Mouse (Mus musculus): ENCODE results near the gene Rhod.
"Not testable (repeated sequence)": the region's sequence is repeated elsewhere in the genome, so short reads cannot be mapped to it uniquely, and the experiment has no call there.

The Rhod gene

DNA sequence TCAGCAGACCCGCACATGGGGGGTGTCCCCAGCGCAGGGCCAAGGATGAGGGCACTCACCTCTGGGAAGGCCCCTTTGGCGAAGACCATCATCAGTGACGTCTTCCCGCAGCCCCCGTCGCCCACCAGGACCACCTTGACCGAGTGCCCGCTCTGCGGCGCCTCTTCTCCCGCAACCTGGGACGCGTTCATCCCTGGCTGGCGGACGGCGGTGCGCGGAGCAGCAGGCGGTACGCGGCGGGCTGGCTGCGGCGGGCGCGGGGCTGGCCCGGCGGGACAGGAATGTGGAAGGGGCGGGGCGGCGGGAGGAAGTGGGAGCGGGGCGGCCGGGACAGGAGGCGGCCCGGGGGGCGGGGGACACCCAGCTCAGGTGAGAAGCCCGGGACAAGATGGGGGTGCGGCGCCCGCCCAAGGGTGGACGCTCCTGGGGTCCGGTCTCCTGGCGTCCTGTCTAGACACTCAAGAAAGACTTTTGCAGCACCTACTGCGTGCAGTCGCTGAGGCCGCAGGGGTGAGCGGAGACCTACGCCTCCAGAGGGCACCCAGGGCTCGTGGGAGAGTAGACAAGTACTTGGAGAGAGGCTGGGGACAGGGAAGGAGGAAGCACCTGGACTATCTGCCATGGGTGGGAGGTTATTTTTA, at the start of gene Rhod:
Rhod (minus strand) TSS at position 272 of the 641 bp plus-strand sequence.
- peak; percentile 56 for DNase-seq

DNA sequence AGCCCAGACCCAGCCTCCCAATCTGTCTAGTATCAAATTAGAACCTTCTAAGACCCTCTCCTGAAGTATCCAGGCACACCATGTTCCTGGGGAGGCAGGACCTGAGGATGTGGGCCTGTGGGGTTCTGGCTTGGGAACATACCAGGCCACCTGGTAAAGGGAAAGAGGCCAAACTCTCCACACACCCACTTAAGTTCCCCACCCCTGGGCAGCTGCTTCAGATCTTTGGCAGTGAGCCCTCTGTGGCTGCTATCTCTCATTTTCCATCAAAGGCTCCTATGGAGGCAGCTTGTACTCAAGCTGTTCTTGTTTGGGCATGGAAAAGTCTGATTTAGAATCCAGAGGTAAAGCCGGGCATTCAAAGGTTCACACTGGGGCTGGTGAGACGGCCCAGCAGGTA, 48.6 kb upstream of the Rhod start:
- no peak for DNase-seq

DNA sequence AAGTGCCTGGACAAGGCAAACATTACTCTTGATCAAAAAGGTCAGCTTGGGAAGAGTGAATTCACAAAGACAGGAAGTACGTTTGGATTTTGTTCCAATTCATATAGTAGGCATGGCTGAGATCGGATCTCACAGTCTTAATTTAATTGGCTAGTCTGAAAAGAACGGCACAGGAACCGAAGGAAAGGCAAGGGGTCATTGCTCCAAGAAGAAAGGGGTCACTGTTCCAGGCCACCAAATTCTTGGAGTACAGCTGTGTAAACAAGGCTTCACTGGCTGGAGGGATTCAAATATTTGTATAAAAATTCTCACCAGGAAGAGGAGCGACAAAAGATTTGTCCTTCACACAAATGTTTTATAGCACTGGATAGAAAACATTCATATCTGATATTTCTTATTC, 45.8 kb upstream of the Rhod start:
- DNase-seq, result no peak

DNA sequence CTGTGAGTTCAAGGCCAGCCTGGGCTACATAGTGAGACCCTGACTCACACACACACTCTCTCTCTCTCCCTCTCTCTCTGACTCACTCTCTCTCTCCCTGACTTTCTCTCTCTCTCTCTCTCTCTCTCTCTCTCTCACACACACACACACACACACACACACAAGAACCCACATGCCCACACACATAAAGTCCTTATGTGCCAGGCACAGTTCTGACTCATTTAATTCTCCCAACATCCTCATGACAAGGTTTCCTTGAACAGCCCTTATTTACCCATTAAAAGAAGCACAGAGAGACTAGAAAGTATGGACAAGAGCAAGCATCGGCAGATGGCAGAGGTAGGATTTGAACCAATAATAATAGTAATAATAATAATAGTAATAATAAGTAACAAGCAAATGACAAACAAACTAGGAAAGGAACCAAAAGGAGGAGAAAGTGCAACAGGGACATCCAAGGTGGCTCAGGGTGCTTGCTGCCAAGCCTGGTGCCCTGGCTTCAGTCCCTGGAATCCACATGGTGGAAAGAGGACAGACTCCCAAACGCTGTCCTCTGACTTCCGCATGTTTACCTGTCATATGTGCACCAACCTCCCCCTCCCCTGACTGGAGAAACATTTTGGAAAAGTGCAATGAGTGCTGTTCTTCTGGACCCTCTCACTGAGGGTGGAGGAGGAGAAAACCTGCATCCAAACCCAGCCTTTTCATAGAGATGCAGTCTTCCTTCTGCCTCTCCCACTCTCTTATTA, 43.1 kb upstream of the Rhod start:
- no peak for DNase-seq

DNA sequence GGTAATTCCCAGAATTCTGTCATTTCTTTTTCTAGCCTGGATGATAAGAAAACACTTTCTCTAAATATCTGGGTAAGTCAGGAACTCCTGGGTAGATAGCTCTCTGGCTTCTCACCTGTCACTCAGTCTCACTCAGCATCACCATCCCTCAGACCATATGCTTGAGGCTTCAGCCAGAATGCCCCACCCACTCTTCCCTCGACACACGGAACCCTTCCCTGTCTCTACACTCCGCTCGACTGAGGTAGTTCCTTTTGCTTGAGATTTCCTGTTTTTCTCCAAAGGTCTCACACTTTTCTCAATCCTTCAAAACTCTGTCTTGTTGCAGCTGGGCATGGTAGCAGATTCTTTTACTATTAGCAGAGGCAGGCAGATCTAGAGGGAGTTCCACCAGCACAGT, 42.1 kb upstream of the Rhod start:
- DNase-seq, result no peak

- no peak for DNase-seq
Observed at GRCm38 (mm10) chr19:4480041-4480440, 40.8 kb upstream of the Rhod start.

- no peak for DNase-seq
Observed at GRCm38 (mm10) chr19:4478190-4478516, 38.9 kb upstream of the Rhod start.

GRCm38 (mm10) chr19:4477345-4478189, 38.3 kb upstream of the Rhod start, which contains the start of gene Syt12:
Gene Syt12 (minus strand): TSS chr19:4477447.
- DNase-seq, result no peak

DNA sequence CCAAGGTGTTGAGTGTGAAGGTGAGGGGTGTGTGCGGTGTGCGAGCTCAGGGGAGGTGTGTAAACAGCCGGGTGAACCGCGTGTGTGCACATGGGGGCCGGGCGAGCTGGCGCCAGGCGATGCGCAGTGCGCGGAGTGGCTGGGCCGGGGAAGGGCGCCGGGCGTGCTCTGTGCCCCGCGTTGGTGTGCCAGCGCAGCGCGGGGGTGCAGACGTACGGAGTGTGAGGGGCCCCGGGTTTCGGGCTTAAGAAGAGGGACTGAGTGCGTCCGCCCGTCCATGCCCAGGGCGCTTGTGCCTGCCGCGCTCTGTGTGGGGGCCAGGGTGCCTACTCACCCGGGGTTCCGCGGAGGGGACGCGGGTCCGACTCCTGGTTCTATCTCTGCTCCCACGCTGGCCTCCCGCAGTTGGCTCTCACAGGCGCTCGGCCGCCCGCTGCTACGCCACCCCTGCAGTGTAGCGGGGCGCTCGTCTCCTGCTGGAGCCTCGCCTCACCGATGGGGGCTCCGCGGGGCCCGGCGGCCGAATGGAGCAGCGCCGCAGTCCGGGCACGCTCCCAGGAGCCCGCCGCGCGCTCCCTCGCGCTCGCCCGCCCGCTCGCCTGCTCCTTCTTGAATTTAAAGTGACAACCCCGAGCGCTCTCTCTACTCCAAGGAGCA, 37.5 kb upstream of the Rhod start:
- peak; percentile 36 for DNase-seq

- peak; percentile 54 for DNase-seq
Observed at GRCm38 (mm10) chr19:4475224-4475925, 36.1 kb upstream of the Rhod start.

DNA sequence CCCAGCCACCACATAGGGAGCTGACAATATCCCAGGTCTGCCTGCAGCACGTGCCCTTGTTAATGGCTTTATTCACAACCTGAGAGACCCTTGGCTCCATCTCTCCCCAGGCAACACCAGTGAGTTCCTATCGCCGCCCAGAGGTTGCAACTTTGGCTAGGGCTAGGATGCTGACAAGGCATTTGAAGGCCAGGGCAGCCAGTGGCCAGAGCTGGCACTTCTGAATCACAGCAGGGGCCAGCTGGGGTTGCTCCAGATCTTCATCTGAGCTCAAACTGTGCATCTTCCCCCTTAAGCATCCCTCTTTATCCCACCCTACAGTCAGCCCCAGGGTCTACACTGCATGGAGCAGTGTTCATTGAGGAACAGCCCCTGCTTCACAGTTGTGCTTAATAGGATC, 35.5 kb upstream of the Rhod start:
- DNase-seq, result no peak

GRCm38 (mm10) chr19:4473549-4473948, 34.3 kb upstream of the Rhod start:
- no peak for DNase-seq

DNA sequence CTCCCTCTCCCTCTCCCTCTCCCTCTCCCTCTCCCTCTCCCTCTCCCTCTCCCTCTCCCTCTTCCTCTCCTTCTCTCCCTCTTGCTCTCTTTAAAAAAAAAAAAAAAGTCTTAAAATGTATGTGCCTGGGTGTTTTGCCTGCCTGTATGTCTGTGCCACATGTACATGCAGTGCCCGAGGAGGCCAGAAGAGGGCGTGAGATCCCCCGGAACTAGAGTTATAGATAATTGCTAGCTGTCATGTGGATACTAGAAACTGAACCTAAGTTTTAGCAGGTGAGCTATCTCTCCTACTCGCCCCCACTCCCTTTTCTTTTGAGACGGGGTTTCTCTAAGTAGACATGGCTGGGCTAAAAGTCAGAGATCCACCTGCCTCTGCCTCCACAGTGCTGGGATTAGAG, 29.1 kb upstream of the Rhod start:
- peak; percentile 71 for DNase-seq

DNA sequence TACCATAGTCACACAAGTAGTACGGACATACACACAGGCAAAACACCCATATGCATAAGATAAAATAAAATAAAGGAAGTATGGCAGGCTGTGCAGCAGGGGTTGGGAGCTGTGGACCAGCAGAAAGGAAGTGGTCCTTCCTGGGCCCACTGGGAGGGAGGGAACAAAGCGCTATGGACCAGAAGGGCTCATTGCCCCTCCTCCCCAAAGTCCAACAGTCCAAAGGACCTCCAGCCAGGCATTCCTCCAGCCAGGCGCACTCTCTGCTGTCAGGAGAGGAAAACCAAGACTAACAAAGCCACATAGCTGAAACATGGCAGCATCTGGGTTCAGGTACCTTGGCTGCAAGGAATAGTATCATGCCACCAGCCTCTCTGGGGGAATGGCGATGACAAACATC, 25.4 kb upstream of the Rhod start:
- no peak for DNase-seq

- no peak for DNase-seq
Observed at GRCm38 (mm10) chr19:4461981-4462380, 22.7 kb upstream of the Rhod start.

GRCm38 (mm10) chr19:4456227-4456626, 17.0 kb upstream of the Rhod start:
- peak; percentile 80 for DNase-seq

DNA sequence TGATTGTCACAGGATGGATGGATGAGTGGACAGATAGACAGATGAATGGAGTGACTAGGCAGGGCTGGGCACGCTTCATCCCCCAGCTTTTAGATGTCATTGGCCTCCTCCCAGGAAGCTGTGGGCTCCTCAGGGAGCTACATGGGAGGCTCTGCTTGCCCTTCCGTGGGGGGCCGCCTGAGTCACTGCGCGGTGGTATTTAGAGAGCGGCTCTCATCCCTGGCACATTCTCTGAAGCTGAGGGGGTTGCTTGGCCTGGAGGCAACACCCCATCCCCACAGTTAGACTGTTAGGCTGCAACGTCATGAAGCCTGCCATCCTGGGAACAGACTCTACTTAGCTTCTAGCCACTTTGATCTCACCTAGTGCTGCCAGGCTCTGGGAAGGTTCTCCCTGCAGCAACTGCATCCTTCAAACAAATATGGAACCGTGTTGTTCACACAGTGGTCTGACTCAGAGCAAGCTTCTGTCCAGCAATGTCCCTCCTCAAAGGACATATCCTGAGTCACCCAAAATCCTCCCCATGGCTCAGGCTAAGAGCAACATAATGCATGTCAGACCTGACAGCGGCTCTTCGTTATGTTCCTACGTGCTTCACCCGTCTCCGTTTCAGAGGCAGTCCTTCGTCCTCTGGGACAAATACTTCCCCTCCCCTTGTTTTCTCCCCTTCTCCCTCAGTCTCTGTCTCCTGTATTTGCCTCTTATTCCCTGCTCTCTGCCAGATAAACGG, 16.0 kb upstream of the Rhod start:
- DNase-seq, result no peak

GRCm38 (mm10) chr19:4454040-4454439, 14.8 kb upstream of the Rhod start:
- DNase-seq, result not testable (repeated sequence)

DNA sequence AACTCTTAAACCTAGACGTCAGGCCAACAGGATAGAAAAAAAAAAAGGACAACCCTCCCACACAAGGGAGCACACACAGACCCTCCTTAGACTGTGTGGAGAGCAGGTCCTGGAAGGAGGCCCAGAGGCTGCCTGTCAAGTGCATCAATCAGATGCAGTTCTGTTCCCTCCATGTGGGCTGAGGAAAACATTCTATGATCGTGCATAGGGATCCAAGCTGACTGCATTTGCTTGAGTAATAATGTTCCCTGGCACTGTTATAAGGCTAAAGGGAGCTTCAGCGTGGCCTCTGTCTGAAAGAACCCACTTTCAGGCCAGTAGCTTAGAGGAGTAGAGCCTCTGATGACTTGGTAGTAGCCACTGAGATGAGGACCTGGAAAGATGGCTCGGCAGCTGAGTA, 13.3 kb upstream of the Rhod start:
- no peak for DNase-seq

GRCm38 (mm10) chr19:4451965-4452364, 12.7 kb upstream of the Rhod start:
- DNase-seq, result no peak

DNA sequence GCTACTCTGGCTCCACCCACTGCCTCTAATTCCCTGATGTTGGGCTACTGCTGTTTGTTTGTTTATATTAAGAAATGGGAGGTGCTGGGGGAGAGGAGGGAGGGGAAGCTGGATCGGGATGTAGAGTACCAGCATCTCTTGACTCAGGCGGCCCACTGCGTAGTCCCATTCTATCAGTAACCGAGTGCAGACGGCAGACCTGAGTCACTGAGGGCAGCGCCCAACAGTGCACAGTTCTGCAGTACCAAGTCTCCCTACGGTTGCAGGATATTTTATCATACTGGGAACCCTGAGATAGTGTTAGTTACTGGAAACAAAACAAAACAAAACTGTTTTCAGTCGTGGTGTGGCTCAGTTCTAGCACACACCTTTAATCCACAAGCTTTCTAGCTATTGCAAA, 11.9 kb upstream of the Rhod start:
- DNase-seq, result no peak

- DNase-seq, result no peak
Observed at GRCm38 (mm10) chr19:4450666-4451065, 11.4 kb upstream of the Rhod start.

All from thymus, postnatal 4 days (tissue).